Mouse (Mus musculus): ENCODE data around the gene Rptor.

DNA sequence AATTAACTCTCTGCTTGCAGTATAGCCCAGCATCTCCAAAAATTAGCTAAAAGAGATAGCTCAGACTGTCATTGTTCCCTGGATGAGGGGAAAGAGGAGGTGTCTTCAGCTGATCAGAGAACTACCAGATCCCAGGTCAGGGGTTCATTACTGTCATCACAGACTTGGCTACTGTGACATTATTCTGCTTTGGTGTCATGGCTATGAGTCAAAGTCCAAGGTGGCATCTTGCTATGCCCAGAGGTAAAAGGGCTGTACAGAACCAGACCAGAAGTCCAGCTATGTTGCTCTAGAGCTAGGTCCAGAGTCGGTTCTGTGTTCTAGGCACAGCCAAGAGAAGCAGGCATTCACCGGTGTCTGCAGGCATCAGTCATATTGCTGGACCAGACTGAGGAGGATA lies 25.0 kb upstream of the Rptor start:
- TF ChIP-seq POLR2A (IDR thresholded peaks at IDR 0.05; ENCODE audit: borderline replicate concordance, extremely low read depth, insufficient read depth, insufficient read length, poor library complexity, severe bottlenecking) (no peak), CTCF (IDR thresholded peaks at IDR 0.05; ENCODE audit: borderline replicate concordance, extremely low read depth, insufficient read depth, insufficient read length) (no peak)
